Mouse (Mus musculus): ENCODE measurements around the gene Thrap3.

Thrap3 gene

DNA sequence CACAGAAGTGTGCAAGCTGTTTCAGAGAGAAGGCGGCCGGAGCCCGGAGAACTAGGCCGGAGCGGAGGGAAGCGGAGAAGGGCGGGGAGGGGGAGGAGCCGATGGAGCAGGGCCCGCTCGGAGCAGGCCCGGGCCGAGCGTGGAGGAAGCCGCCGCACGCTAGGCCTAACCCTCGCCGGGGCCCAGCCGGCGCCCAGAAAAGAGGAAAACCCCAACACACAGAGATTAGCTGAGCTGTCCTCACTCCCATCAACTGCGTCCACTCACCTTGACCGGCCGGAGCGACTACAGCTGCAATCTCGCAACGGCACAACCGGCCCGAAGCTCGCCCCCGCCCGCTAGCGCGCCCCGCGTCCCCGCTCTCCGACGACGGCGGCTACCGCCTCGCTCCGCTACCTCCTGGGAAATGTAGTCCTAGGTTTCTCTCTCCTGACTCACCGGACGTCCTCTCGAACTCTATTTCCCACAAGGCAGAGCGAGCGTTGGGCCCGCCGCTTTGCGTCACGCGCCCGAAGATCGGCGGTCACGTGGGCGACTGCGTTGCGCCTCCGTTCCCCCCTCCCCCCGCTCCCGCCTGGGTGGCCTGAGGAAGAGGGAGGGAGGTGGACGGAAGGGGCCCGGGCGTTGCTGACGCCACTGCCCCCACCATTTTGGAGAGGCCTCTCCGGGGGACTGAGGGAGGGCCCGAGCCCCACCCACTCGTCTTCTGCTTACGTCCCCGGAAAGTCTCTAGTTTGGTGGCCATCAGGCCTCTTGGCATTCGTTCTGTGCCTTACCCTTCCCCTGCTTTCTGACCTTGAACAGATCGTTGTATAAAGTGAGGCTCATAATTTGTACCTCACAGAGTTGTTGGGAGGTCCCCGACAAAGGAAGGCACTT, at the start of gene Thrap3:
Gene Thrap3 (minus strand): TSS at position 458 of the 879 bp plus-strand sequence.
- in situ Hi-C loops (cut with MboI; ENCODE audit: unreplicated experiment in 2 of 2) = no loop called here

DNA sequence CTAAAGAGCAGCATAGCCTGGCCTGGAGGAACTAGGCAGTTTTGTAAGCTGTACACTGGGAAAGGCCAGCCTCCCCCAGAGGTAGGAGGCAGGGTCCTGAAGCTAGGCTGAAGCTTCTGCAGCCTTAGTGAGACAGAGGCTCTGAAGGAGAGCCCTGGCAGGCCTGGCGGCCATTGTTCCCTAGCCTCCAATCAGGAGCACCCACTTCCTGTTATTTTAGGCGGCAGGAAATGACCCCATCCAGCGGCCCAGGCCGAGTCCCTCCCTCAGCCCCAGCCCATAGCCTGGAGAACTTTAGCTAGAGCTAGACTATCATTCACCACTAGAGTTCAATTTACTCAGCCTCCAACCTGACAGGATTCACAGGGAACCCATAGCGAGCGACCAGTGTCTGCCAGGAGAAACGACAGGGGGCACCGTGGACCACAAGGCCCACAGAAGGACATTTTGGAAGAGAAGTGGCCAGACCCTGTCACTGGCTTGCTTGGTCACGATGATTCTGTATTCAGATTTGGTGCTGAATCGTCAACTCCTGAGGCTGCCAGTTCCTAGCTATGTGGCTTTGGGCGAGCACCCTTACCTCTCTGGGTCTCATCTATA, 49.2 kb upstream of the Thrap3 start:
- in situ Hi-C loops (cut with MboI; ENCODE audit: unreplicated experiment in 2 of 2) = loop anchor here in 1 of 2 experiments (25.0 kb wide), 1 partner anchor 164 kb away; the partner anchor contains the start of gene Lsm10

DNA sequence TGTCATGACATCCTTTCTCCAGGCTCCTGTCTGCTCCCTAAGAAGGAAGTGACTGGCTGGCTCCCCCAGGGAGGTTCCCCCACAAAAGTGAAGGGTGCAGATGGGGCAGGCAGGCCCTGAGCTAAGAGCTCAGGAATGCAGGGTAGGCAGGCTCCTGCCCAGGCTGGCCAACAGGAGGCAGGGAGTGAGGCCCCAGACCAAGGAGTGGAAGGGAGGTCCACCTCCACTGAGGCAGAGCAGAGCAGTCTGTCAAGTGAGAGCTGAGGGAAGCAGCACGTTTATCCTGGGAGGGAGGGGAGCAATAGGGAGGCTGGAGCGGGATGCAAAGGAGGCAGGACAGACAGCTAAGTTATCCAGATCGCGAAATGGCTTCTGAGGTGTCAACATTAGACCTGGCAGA, 48.1 kb upstream of the Thrap3 start:
- in situ Hi-C loops (cut with MboI; ENCODE audit: unreplicated experiment in 2 of 2) = loop anchor here in 1 of 2 experiments (25.0 kb wide), 1 partner anchor 163 kb away; the partner anchor contains the start of gene Lsm10

DNA sequence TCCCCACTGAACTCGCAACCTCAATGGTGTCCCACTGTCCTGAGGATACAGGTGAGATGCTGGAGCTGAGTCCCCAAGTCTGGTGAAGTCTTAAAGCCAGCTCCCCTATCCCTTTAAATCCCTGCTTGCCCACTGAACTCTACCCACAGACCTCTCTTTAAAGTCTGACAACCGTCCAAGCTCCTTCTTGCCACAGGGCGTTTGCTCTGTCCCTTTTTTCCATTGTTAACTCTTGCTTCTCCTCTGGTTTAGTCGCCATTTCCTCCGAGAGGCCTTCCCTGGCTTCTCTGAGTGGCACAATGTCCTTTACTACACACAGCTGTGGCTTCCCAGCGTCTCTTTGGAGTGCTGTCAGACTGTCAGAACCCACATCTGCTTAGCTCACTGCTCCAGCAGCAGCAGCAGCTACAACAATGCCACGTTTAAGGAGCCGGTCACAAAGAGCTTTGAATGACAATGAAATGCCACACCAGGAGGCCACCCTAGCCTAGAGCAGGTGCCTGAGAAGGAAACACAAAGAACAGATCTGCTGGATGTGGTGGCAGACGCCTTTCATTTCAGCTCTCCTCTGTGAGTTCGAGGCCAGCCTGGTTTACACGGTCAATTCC, 45.8 kb upstream of the Thrap3 start:
- in situ Hi-C loops (cut with MboI; ENCODE audit: unreplicated experiment in 2 of 2) = no loop called here

DNA sequence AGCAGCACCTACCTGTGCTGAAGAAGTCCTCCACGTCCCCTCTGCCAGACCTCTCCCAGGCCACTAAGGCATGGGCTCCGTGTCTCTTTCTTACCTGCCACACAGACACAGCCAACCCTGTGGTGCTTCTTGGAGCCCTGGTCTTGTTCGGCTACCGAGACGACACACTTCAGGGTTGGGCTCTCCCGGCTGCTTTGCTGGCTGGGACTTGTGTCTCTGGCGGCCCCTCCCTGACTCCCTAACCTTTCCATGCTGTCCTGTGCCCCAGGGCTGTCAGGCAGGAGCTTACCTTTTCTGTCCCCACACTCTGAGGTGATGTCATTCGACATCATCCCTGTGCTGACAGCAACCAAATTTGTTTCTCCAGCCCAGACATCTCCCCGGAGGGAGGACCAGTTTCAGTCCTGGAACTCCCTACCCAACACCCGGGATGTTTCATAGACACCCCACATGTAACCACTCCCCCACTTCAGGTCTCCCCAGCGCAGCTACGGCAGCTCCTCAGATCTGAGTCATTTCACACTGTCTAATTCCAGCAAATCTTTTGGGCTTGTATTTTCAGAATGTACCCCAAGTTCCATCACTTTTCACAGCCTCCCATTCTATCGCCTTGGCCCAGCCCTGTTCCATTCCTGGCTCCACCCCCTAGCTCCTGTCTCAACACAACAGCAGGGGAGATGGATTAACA, 43.8 kb upstream of the Thrap3 start:
- in situ Hi-C loops (cut with MboI; ENCODE audit: unreplicated experiment in 2 of 2) = no loop called here

DNA sequence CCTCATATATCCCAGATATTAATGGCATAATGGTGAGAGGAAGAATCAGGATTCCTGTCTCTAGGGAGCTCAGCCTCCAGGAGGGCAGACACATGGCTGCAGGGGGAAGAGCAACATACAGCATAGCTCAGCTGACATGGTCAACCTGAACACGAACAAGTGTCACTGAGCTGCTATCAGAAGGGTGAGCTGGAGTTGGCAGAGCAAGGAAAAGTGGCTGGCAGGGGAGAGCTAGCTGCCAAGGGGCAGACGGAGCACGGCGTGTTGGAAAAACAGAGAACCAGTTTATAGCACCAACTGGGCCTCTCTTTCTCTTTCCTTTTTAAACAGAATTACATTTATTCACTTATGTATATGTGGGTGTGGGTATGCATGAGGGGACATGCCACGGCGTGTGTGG, 40.0 kb upstream of the Thrap3 start:
- in situ Hi-C loops (cut with MboI; ENCODE audit: unreplicated experiment in 2 of 2) = no loop called here

DNA sequence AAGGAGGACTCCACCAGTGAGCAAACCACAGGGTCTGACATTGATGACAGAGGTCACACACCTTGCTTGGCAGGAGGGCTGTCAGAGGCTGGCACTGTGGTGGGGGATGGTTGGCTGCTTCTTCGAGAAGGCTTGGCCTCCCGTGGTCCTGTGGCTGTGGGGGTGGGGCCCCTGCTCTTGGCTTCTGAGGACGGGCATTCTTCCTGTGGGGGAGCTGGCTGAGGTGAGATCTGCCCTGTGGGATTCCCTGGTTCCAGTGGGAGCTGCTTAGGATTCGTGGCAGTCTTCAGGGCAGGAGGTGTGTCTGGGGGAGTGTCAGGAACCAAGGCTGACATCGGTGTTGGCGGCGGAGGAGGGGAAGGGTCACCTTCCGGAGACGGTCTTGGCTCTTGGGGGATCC, 39.4 kb upstream of the Thrap3 start:
- in situ Hi-C loops (cut with MboI; ENCODE audit: unreplicated experiment in 2 of 2) = no loop called here

DNA sequence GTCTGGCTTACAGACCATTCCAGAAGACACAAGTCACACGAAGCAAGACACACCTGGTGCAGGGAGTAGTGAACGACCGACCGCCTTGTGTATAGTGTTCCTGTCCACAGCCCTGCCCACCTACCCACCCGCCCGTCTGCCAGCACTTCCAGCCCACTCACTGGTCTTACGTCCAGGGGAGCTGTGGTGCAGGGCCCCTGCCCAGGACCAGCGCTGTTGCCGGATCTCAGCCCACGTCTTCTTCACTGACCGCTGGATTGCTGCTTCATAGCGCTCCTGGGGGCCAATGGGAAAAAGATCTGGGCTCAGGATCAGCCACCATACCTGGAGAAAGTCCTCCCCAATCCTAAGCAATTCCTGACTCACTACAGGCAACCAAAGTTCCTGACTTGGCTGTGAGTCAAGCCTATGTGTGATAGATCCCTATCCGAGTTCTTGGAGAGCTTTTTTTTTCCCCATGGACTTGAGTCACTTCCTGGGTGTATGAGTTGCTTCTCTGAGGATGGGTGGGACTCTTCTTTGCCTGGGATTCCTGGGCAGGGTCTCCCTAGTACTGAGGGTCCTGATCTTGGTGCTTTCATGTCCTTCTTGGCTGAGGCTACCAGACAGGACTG, 37.4 kb upstream of the Thrap3 start:
- in situ Hi-C loops (cut with MboI; ENCODE audit: unreplicated experiment in 2 of 2) = no loop called here

DNA sequence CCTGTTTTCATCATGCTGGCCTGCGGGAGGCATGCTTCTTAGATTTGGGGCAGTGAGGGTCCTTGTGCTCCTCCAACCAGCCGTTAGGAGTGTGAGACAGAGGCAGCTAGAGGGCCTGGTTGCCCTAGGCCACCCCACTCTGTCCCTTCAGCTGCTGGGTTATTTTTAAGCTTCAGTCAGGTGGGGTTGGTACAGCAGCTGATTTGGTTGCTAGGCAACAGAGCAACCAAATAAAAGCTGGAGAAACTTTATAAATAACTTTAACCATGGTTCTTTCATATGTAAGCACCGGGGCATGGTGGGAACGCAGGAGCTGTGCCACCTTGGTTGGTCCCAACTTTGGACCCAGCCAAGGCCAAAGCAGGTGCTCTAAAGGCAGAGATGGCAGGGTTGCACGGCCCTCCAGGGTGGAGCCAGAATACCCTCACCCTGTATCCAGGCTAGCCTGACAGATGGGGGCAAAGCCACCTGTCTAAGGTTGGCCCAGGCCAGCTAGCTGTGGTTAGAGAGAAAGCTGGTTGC, 35.2 kb upstream of the Thrap3 start:
- in situ Hi-C loops (cut with MboI; ENCODE audit: unreplicated experiment in 2 of 2) = no loop called here

DNA sequence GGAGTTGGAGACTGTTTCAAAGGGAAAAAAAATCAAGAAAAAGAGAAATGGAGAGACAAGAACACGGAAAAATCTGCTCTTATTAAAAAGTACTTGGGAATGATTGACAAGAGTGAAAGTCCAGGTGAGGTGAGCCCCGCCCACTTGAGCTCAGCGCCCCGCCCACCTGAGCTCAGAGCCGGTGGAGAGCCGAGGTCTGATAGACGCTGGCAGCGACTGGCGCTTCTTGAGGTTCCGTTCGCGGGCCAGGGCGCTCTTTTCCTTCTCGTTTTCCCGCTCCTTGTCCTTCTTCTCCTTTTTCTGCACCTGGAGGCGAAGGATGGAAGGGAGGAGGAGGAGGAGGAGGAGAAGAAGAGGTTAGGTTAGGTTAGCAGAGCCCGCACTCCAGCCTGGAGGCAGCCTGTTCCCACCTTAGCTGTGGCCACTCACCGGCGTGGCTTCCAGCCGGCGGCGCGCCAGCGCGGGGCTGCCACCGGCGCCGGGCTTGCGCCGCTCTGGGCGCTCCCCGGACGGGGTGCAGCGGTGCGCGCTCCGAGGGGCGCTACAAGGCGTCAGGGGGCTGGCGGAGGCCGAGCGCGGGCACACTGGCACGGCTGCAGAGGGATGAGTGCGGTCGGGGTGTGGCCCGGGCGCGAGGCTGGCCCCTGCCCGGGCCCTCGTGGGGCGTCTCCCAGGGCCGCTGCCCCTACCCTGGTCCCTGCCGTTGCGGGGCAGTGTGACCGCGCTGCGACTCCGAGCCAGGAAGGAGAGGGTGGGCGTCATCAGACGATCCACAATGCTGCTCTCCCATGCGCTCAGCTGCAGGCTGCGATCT, 34.1 kb upstream of the Thrap3 start:
- in situ Hi-C loops (cut with MboI; ENCODE audit: unreplicated experiment in 2 of 2) = no loop called here

DNA sequence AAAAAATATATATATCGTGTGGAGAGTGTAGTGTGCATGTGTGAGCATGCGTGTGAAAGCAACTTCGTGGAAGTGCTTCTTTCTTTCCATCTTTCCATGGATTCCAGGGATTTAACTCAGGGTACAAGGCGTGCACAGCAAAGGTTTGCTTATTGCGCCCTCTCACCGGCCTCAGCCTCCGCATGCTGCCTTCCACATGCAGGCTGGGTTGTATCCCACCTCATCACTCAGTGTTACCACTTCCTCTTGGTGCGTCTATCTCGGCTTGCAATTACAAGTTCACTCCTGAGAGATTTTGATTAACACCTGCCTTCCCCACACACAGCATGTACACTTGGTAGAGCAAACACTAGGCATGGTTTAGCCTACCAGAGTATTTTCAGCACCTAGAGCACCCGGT, 32.6 kb upstream of the Thrap3 start:
- in situ Hi-C loops (cut with MboI; ENCODE audit: unreplicated experiment in 2 of 2) = no loop called here

DNA sequence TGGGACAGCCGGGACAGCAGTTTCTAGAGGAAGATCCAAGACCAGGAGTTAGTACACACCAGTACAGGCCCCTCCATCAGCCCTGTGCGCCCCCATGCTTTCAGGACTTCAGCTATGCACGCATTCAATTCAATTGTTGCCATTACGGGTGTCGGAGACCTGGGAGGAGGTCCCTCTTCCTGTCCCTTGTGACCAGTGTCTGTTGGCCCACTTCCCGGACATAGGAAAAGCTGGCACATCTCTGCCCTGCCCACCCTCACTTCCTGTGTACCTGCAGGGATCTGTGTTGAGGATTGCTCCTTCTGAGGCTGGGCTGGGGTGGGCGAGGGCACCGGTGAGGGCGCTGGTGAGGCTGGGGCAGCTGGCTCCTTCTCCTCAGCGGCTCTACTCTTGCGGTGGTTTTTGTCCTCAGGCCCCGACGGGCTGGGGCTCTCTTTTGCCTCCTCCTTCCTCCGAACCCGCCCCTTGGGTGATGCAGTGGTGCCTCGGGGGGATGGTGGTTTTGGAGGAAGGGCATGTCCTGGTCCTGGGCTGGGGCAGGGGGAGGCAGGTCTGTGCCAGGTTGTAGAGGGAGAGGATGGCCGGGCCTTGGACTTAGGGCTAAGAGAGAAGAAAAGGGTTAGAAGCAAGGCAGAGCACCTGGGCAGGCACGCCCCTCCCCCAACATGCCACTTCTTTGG, 32.1 kb upstream of the Thrap3 start:
- in situ Hi-C loops (cut with MboI; ENCODE audit: unreplicated experiment in 2 of 2) = no loop called here

DNA sequence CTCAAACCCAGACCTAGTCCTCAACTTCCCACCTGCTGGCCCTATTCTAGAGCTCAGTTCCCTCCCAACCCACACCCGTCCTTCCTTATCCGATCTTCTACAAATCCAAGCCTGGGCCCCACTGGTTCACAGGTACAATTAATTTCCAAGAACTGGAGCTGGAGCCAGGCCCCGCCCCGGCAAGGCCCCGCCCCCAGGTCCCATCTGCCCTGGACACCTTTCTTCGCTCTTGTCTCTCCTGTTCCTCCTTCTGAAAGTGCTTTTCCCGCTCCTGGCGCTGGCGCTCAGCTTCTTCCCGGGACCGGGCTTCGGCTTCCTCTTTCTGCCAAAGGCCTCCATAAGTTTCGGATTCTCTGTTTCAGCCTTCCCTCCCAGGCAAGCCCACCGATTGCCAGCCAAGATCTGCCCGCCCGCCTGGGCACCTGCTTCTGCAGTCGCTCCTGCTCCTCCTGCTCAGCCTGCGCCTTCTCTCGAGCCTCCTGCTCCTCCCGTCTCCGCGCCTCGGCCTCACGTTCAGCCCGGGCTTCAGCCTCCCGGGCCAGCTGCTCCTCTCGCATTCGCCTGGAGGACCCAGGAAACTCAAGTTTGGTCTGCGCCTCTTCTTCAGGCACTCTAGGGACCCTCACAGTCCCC, 31.2 kb upstream of the Thrap3 start:
- in situ Hi-C loops (cut with MboI; ENCODE audit: unreplicated experiment in 2 of 2) = no loop called here

DNA sequence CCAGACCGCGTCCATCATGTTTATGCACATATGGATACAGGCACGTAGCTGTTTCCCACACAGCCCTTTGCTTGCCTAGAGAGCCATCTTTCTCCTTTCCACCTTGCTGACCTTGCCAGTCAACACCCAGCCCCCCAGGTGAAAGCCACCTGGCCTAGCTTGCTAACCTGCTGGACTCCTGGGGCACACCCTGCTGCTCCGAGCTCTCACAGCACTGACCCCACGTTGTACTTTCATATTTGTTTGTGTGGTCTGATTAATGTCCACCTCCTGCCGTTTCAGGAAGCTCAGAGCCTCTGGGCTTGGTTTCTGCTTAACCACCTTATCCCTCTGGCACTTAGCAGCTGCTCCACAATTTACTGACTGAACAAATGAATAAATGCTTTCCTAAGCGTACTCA, 27.3 kb upstream of the Thrap3 start:
- in situ Hi-C loops (cut with MboI; ENCODE audit: unreplicated experiment in 2 of 2) = loop anchor here (5.0 kb wide), 3 partner anchors 32 to 77 kb away; partner anchors contain the start of gene Trappc3 (in 2 of the 2)

DNA sequence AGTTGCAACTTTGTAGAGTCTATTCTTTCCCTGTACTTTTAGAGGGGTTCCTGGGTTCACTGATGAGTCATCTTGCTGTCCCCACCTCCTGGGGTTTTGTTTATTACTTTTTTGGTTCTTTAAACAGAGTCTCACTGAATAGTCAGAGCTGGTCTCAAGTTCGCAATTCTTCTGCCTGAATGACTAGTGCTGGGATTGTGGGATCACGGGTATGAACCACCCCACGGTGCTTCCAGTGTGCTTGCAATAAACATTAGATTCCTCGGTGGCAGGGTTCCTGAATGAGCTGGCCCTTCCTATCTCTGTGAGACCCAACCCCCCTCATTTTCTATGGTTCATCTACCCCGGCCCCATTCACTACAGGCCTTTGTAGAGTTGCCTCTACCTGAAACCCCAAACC, 25.6 kb upstream of the Thrap3 start:
- in situ Hi-C loops (cut with MboI; ENCODE audit: unreplicated experiment in 2 of 2) = loop anchor here (5.0 kb wide), 3 partner anchors 34 to 79 kb away; partner anchors contain the start of gene Trappc3 (in 2 of the 2)

DNA sequence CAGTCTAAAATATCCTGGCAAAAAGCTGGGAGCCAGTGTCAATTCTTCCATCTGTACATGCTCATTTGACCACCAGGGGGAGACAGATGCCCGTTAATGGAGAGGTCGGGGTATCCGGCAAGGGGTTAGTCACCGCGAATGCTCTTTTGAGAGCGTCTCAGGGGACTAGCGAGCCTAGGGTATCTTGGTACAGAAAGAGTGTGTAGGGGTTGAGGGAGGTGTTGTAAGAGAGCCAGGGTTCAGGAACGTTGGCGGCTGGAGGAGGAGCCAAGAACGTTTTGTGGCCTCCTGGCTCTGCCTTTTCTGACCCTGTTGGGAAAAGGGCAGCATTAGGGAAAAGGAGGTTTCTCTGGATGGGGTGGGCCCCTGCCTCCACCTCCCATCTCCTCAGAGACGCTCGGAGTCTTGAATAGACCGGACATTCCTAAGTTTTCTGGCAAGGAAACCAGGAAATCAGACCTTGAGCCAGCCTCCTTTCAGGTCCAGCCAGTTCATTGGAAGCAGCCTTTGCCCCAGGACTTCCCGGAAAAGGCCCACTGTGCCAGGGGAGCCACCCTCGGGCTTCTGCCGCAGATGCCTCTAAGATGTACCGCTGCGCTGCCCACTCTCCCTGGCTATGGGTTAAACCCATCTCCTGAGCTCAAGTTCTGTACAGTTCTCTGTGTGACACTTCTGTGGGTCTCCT, 24.7 kb upstream of the Thrap3 start:
- in situ Hi-C loops (cut with MboI; ENCODE audit: unreplicated experiment in 2 of 2) = loop anchor here (5.0 kb wide), 3 partner anchors 35 to 80 kb away; partner anchors contain the start of gene Trappc3 (in 2 of the 2)

DNA sequence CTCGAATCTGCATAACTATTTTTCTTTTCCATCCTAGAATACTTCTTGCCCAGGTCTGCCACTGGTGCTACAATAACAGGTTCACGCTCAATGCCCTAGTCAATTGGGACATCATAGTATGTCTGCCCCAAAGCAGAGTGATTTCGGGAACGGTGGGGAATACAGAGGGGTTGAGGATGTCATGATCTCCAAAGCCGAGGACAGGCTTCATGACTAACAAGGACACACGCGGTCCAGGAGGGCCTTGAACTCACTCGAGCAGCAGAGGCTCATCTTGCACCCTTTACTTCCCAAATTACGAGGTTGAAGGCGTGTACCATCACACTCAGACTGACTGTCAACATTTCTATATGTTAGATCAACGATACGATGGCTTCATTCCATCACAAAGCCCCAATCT, 24.1 kb upstream of the Thrap3 start:
- in situ Hi-C loops (cut with MboI; ENCODE audit: unreplicated experiment in 2 of 2) = loop anchor here (5.0 kb wide), 3 partner anchors 36 to 81 kb away; partner anchors contain the start of gene Trappc3 (in 2 of the 2)

Measured in v-Abl transformed pro-B cells (cell line).